Mouse (Mus musculus) limb, embryonic 14.5 days (tissue): Measurements from ENCODE around the gene Serpinb1b. TPM values are rescaled to one million over a fixed set of nuclear protein-coding genes. Genes with fewer than 3 reads are reported as not detected.
A peak's percentile ranks its signal among the peaks of the same experiment; 100 is the strongest.
"Not testable (repeated sequence)": the region's sequence is repeated elsewhere in the genome, so short reads cannot be mapped to it uniquely, and the experiment has no call there.

Source experiments
- ATAC-seq: fragments of 200-750 bp; cut with Nextera tagmentation; 2 replicates; pipeline ENCODE4 v1.8.0; 2017; ENCODE audit warnings: low read depth, moderate number of reproducible peaks, moderate TSS enrichment; ENCODE audit not compliant: low FRiP score
- DNase-seq: peaks from one replicate; pipeline ENCODE4 v3.0.0-alpha.2; 2015; ENCODE audit warnings: low spot score
- H3K27ac ChIP-seq: fragments of 300-500 bp; sonication (generic); replicated peaks from 2 replicates; pipeline ENCODE4 v1.5.1; 2014; ENCODE audit warnings: low read depth, mild to moderate bottlenecking, low read length, moderate library complexity, mixed read lengths
- H3K27me3 ChIP-seq: fragments of 300-500 bp; sonication (generic); 2 replicates; pipeline ENCODE4 v1.6.1; 2014; ENCODE audit warnings: low read length, mixed read lengths; ENCODE audit not compliant: control insufficient read depth, insufficient read depth
- H3K36me3 ChIP-seq: fragments of 300-500 bp; sonication (generic); 2 replicates; pipeline ENCODE4 v1.6.1; 2014; ENCODE audit warnings: mild to moderate bottlenecking, low read length, moderate library complexity, mixed read lengths; ENCODE audit not compliant: control insufficient read depth, insufficient read depth
- H3K4me1 ChIP-seq: fragments of 300-500 bp; sonication (generic); 2 replicates; pipeline ENCODE4 v1.6.1; 2014; ENCODE audit warnings: antibody characterized with exemption, low read length, mixed read lengths; ENCODE audit not compliant: control insufficient read depth, insufficient read depth
- H3K4me2 ChIP-seq: fragments of 300-500 bp; sonication (generic); replicated peaks from 2 replicates; pipeline ENCODE4 v1.6.1; 2014; ENCODE audit warnings: low read depth, mild to moderate bottlenecking, low read length, moderate library complexity; ENCODE audit not compliant: severe bottlenecking
- H3K4me3 ChIP-seq: fragments of 300-500 bp; sonication (generic); replicated peaks from 2 replicates; pipeline ENCODE4 v1.5.1; 2014; ENCODE audit warnings: low read length
- H3K9ac ChIP-seq: fragments of 300-500 bp; sonication (generic); 2 replicates; pipeline ENCODE4 v1.6.1; 2014; ENCODE audit warnings: mild to moderate bottlenecking, low read depth, low read length, moderate library complexity; ENCODE audit not compliant: severe bottlenecking
- H3K9me3 ChIP-seq: fragments of 300-500 bp; sonication (generic); 2 replicates; pipeline ENCODE4 v1.6.1; 2016; ENCODE audit warnings: low read length; ENCODE audit not compliant: control insufficient read depth
- POLR2A ChIP-seq: fragments of 200-500 bp; IDR thresholded peaks from 2 replicates; pipeline ENCODE4 v1.8.0; 2012; ENCODE audit warnings: inconsistent platforms, mild to moderate bottlenecking, moderate library complexity, borderline replicate concordance; ENCODE audit not compliant: insufficient read depth, insufficient read length; ENCODE audit errors: extremely low read depth
- WGBS: fragments of 180-500 bp; shearing (Covaris S2); extraction: QIAGEN DNeasy Blood & Tissue Kit; methylation state at CpG from one replicate; pipeline ENCODE4 v1.1.7; 2014; 5-methylcytosine and 5-hydroxymethylcytosine counted together
- polyA plus RNA-seq, 2 experiments: library from polyadenylated mRNA; depleted of rRNA in 1 of 2; stranded (reverse) in 1 of 2; unstranded in 1 of 2; fragments of >200 nt; fragmentation: Nextera tagmentation in 1 of 2; extraction: Ambion mirVana in 1 of 2; gene quantifications; 2 replicates each; pipeline versions ENCODE4 v1.2.1 to v1.2.3; 2012 to 2014

The Serpinb1b gene
- polyA plus RNA-seq (2012; rRNA removed): 0.14 and 0.26 TPM in 2 replicates
- 1.1 and 1.6 TPM in 2 replicates for polyA plus RNA-seq (2014; fragmentation: Nextera tagmentation; extraction: Ambion mirVana)

DNA sequence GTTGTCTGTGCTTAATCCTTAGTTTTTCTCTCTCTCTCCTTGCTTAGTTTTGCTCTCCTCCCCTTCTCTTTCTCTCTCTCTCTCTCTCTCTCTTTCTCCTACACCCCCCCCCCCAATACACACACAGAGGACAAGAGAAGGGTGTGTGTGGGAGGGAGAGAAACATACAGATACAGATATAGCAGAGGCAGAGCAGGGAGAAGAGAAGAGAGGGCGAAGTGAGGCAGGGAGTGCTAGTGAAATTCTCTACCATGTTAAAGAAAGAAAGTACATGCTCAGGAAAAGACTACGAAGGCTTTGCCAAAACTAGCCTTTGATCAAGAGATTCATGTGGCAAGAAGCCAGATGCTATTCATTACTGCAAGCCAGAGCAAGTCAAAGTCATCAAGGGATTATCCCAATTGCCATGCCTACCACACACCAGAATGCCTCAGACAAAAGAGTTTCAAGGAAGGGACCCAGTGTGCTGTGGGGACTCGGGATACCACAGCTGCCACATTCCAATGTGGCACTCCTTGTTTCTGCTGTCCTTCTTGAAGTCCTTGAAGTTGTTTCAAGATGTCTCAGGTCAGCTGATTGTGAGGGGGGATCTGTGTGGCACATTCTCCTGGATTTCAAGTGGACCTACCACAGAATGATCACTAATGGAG is at the start of gene Serpinb1b:
TSS of gene Serpinb1b (plus strand) at position 520 of the 650 bp plus-strand sequence.
- Histone ChIP-seq H3K9me3 (no peaks in the 10 kb centered on the region), H3K4me2 (no peak within 1 kb of the TSS), H3K27ac (no peak within 1 kb of the TSS), H3K4me3 (no peak within 1 kb of the TSS), H3K27me3 (no peaks in the 10 kb centered on the region), H3K4me1 (no peaks in the 10 kb centered on the region), H3K36me3 (no peaks in the 10 kb centered on the region), H3K9ac (no peak within 1 kb of the TSS)
- ATAC-seq: no peak
- peak; percentile 50 for DNase-seq
- TF ChIP-seq POLR2A: no peak
- 31% methylated on average over 3 of the region's 3 CpGs for WGBS

DNA sequence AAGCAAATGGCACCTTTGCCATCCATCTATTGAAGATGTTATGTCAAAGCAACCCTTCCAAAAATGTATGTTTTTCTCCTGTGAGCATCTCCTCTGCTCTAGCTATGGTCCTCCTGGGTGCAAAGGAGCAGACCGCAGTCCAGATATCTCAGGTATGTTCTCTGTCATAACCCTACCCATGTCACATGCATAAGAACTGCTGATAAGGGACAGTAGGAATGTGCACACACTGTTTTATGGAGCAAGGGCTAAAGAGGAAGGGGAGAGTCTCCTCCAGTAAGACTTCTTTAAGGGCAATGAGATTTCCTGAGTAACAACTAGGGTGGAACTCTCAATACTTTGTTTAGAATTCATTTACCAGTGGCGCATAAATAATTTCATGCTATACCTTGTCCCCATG is 48.9 kb upstream of the Serpinb1b start:
- ATAC-seq, H3K4me3 ChIP-seq, H3K27ac ChIP-seq, H3K36me3 ChIP-seq, H3K4me2 ChIP-seq, H3K4me1 ChIP-seq, H3K27me3 ChIP-seq, H3K9ac ChIP-seq, H3K9me3 ChIP-seq, DNase-seq: not testable (repeated sequence)
- WGBS: 96% methylated on average over 2 of the region's 2 CpGs

DNA sequence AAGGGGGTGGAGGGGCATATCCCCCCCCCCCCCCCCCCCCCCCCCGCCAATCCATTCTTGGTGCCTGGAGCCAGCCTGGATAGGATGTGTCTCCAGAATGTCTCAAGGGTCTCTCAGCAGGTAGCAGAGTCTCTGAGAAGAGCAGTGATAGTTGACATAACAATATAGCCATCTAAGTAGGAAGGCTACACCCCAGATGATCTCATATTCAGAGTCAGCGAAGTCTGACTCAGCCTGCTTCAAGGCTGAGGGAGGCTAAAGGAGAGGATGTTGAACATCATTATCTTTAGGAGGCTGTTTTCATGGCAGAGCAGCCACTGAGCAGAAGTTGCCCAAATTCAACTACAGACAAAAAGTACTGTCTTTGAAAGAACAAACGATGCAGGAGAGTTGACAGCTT is 48.1 kb upstream of the Serpinb1b start:
- ATAC-seq (no peak), DNase-seq (no peak)
- no peak for TF ChIP-seq POLR2A
- Histone ChIP-seq H3K9ac (no peak overlapping the region), H3K4me2 (no peak overlapping the region), H3K27me3 (no peaks in the 10 kb centered on the region), H3K9me3 (no peaks in the 10 kb centered on the region), H3K4me3 (no peak overlapping the region), H3K36me3 (no peaks in the 10 kb centered on the region), H3K27ac (no peak overlapping the region), H3K4me1 (no peaks in the 10 kb centered on the region)
- WGBS: 82% methylated on average over 2 of the region's 3 CpGs

DNA sequence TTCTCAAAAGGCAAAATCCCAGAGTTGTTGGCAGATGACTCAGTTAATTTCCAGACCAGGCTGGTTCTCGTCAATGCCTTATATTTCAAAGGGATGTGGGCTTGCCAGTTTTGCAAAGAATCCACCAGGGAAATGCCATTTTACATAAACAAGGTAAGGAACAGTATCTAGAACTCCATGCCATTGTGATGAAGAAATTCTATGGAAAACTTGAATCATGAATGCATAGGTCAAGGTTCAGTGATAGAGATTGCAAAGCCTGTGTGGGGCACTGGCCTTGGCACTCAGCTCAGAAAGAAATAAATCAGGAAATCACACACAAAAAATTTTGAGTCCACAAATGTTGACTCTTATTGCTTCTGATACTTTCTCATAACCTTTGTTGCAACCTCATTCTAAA is 42.9 kb upstream of the Serpinb1b start:
- DNase-seq (no peak), ATAC-seq (no peak)
- no peak for TF ChIP-seq POLR2A
- no peak overlapping the region for H3K9ac ChIP-seq
- no peaks in the 10 kb centered on the region for H3K27me3 ChIP-seq
- no peak overlapping the region for H3K4me2 ChIP-seq
- 68% methylated on average over 1 of the region's 1 CpGs for WGBS
- H3K4me3 ChIP-seq: no peak overlapping the region
- H3K4me1 ChIP-seq: no peaks in the 10 kb centered on the region
- H3K9me3 ChIP-seq: no peaks in the 10 kb centered on the region
- no peaks in the 10 kb centered on the region for H3K36me3 ChIP-seq
- no peak overlapping the region for H3K27ac ChIP-seq

DNA sequence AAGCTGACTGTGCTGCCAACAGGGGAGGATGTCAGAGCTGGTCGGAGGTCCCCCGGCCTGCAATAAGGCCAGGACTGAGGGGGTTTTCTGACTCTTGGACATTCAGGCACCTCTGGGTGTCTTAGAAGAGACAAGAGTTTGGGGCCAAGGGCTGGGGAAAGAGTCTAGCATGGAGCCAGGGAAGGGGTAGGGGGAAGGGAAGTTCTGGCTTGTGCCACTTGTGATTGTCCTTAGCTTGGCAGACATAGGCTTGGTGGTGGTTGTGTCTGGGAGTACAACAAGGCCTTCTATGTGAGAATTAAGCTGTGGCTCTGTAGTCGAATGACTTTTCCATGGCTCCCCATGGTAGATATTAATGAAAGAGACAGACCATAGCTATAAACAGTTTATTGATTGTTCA is 34.8 kb upstream of the Serpinb1b start:
- whole genome bisulfite sequencing: 92% methylated on average over 3 of the region's 3 CpGs

More for the DNA sequence above, 34.8 kb upstream of the Serpinb1b start:
- H3K36me3 ChIP-seq: no peaks in the 10 kb centered on the region
- no peak for ATAC-seq
- no peak for DNase-seq
- no peak overlapping the region for H3K4me2 ChIP-seq
- H3K4me1 ChIP-seq: no peaks in the 10 kb centered on the region
- no peaks in the 10 kb centered on the region for H3K9me3 ChIP-seq
- no peaks in the 10 kb centered on the region for H3K27me3 ChIP-seq
- TF ChIP-seq POLR2A: no peak
- H3K27ac ChIP-seq: no peak overlapping the region
- H3K4me3 ChIP-seq: no peak overlapping the region
- H3K9ac ChIP-seq: no peak overlapping the region
